Mouse (Mus musculus) midbrain, postnatal 0 days (tissue): ENCODE measurements around the gene Hagh. TPM values are rescaled to one million over a fixed set of nuclear protein-coding genes. Genes with fewer than 3 reads are reported as not detected.
A peak's percentile ranks its signal among the peaks of the same experiment; 100 is the strongest.

Experiments
- ATAC-seq: fragments of 200-750 bp; cut with Nextera tagmentation; 2 replicates; pipeline ENCODE4 v1.8.0; 2017; ENCODE audit warnings: moderate number of reproducible peaks, mild to moderate bottlenecking, moderate TSS enrichment, moderate library complexity; ENCODE audit not compliant: low FRiP score
- DNase-seq: peaks from one replicate; pipeline ENCODE4 v3.0.0-alpha.2; 2015; ENCODE audit warnings: low spot score
- H3K27ac ChIP-seq: fragments of 300-500 bp; sonication (generic); 2 replicates; pipeline ENCODE4 v1.5.1; 2014; ENCODE audit warnings: low read depth, mild to moderate bottlenecking, low read length, mixed read lengths
- H3K27me3 ChIP-seq: fragments of 300-500 bp; sonication (generic); 2 replicates; pipeline ENCODE4 v1.6.1; 2014; ENCODE audit warnings: low read length, control low read depth, mixed read lengths; ENCODE audit not compliant: insufficient read depth
- H3K36me3 ChIP-seq: fragments of 300-500 bp; sonication (generic); 2 replicates; pipeline ENCODE4 v1.6.1; 2014; ENCODE audit warnings: low read length, control low read depth, mixed read lengths; ENCODE audit not compliant: insufficient read depth
- H3K4me1 ChIP-seq: fragments of 300-500 bp; sonication (generic); 2 replicates; pipeline ENCODE4 v1.6.1; 2014; ENCODE audit warnings: mild to moderate bottlenecking, control low read depth, antibody characterized with exemption, low read length, mixed read lengths; ENCODE audit not compliant: insufficient read depth
- H3K4me2 ChIP-seq: fragments of 300-500 bp; sonication (generic); 2 replicates; pipeline ENCODE4 v1.6.1; 2014; ENCODE audit warnings: low read depth, mild to moderate bottlenecking, low read length, mixed read lengths; ENCODE audit not compliant: poor library complexity, severe bottlenecking
- H3K4me3 ChIP-seq: fragments of 300-500 bp; sonication (generic); 2 replicates; pipeline ENCODE4 v1.5.1; 2014; ENCODE audit warnings: low read depth, mild to moderate bottlenecking, low read length, moderate library complexity
- H3K9ac ChIP-seq: fragments of 300-500 bp; sonication (generic); replicated peaks from 2 replicates; pipeline ENCODE4 v1.6.1; 2014; ENCODE audit warnings: mild to moderate bottlenecking, low read length, moderate library complexity, mixed read lengths; ENCODE audit not compliant: poor library complexity, severe bottlenecking
- H3K9me3 ChIP-seq: fragments of 300-500 bp; sonication (generic); 2 replicates; pipeline ENCODE4 v1.6.1; 2016; ENCODE audit warnings: low read length, control low read depth
- CTCF ChIP-seq: IDR thresholded peaks from 2 replicates; pipeline ENCODE4 v1.5.1; 2016; ENCODE audit warnings: antibody characterized with exemption, mild to moderate bottlenecking
- WGBS: fragments of 180-500 bp; shearing (Covaris S2); extraction: QIAGEN DNeasy Blood & Tissue Kit; methylation state at CpG from one replicate; pipeline ENCODE4 v1.1.7; 2014; 5-methylcytosine and 5-hydroxymethylcytosine counted together
- polyA plus RNA-seq: library from polyadenylated mRNA; unstranded; fragments of >200 nt; fragmentation: Nextera tagmentation; extraction: Ambion mirVana; gene quantifications from 2 replicates; pipeline ENCODE4 v1.2.1, GENCODE M21; 2015
- total RNA-seq: library from RNA; depleted of rRNA; stranded (reverse); fragments of >200 nt; gene quantifications from 2 replicates; pipeline ENCODE4 v1.2.3, GENCODE M21; 2014

The Hagh gene
- total and polyA plus RNA-seq, 2 experiments from 2014 or later: 74.0 to 119 TPM

DNA sequence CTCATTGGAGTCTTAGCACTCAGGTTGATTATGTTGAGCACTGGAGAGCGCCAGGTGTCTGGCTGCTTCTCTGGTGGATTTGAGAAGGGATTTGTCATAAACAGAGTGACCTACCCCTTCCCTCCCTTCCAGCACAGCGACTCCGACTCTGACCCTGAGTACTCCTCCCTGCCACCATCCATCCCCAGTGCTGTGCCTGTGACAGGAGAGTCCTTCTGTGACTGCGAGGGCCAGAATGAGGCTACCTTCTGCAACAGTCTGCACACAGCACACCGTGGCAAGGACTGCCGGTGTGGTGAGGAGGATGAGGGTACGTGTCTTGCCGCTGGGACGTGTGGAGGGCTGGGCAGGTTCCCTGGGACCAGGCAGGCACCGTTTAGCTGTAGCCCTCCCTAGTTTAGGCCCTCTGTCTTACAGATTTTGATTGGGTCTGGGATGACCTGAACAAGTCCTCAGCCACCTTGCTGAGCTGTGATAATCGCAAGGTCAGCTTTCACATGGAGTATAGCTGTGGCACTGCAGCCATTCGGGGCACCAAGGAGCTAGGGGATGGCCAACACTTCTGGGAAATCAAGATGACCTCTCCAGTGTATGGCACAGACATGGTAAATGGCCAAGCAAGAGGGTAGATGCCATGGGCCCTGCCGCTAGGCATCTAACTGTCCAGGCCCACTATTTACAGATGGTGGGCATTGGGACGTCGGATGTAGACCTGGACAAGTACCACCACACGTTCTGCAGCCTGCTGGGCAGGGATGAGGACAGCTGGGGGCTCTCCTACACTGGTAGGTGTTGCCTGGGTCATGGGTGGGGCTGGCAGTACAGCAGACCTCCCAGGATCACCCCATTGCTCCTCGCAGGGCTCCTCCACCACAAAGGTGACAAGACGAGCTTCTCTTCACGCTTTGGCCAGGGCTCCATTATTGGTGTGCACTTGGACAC, 50.5 kb downstream of the Hagh start:
- H3K9ac ChIP-seq: no peak overlapping the region
- no peak for DNase-seq
- 89% methylated on average over 19 of the region's 19 CpGs for WGBS
- ATAC-seq: no peak
- no peak overlapping the region for H3K4me3 ChIP-seq
- H3K9me3 ChIP-seq: no peaks in the 10 kb centered on the region
- H3K27ac ChIP-seq: no peak overlapping the region
- H3K27me3 ChIP-seq: no peaks in the 10 kb centered on the region
- no peak for TF ChIP-seq CTCF
- H3K4me1 ChIP-seq: peaks cover 11% of the 10 kb centered on the region; the same call in 1 of the 2 replicates
- H3K36me3 ChIP-seq: peaks cover 37% of the 10 kb centered on the region
- no peak overlapping the region for H3K4me2 ChIP-seq

DNA sequence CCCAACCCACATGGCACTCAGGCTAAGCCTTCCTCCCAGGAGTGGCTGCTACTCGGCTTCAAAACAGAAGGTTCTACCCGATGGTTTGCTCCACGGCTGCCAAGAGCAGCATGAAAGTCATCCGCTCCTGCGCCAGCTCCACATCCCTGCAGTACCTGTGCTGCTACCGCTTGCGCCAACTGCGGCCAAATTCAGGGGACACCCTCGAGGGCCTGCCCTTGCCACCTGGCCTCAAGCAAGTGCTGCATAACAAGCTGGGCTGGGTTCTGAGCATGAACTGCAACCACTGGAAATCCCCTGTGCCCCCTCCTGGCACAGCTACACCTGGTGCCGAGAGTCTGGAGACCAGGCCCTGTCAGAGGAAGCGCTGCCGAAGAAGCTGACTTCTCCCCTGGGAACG, 51.4 kb downstream of the Hagh start:
- peaks cover 37% of the 10 kb centered on the region for H3K36me3 ChIP-seq
- no peaks in the 10 kb centered on the region for H3K27me3 ChIP-seq
- H3K27ac ChIP-seq: no peak overlapping the region
- WGBS: 79% methylated on average over 13 of the region's 13 CpGs
- TF ChIP-seq CTCF: no peak
- no peak overlapping the region for H3K4me2 ChIP-seq
- no peaks in the 10 kb centered on the region for H3K9me3 ChIP-seq
- H3K4me3 ChIP-seq: no peak overlapping the region
- peaks cover 13% of the 10 kb centered on the region for H3K4me1 ChIP-seq
- ATAC-seq: no peak
- H3K9ac ChIP-seq: no peak overlapping the region
- DNase-seq: no peak

- Histone ChIP-seq H3K27me3 (no peaks in the 10 kb centered on the region), H3K4me3 (no peak overlapping the region), H3K4me2 (no peak overlapping the region), H3K9me3 (no peaks in the 10 kb centered on the region), H3K36me3 (peaks cover 37% of the 10 kb centered on the region), H3K27ac (no peak overlapping the region), H3K9ac (no peak overlapping the region), H3K4me1 (peaks cover 15% of the 10 kb centered on the region)
- 89% methylated on average over 12 of the region's 12 CpGs for WGBS
- ATAC-seq: no peak
- no peak for DNase-seq
- no peak for TF ChIP-seq CTCF
Observed at GRCm38 (mm10) chr17:24892785-24893184, 52.8 kb downstream of the Hagh start.

GRCm38 (mm10) chr17:24893276-24893675, 53.3 kb downstream of the Hagh start:
- Histone ChIP-seq H3K36me3 (peaks cover 39% of the 10 kb centered on the region), H3K4me3 (no peak overlapping the region), H3K4me1 (peaks cover 14% of the 10 kb centered on the region), H3K27me3 (no peaks in the 10 kb centered on the region), H3K4me2 (no peak overlapping the region), H3K9me3 (no peaks in the 10 kb centered on the region), H3K9ac (no peak overlapping the region), H3K27ac (no peak overlapping the region)
- 95% methylated on average over 2 of the region's 2 CpGs for WGBS
- no peak for TF ChIP-seq CTCF
- ATAC-seq (no peak), DNase-seq (no peak)

GRCm38 (mm10) chr17:24894061-24894994, 54.4 kb downstream of the Hagh start:
- peak overlapping the region; percentile 98 for H3K4me2 ChIP-seq
- H3K9ac ChIP-seq: peak overlapping the region; percentile 93
- 0 out of 2 replicates have a peak, but pooled peaks have one; percentile 6 for ATAC-seq
- H3K36me3 ChIP-seq: peaks cover 44% of the 10 kb centered on the region
- TF ChIP-seq CTCF: 0 out of 2 replicates have a peak, but pooled peaks have one; percentile 3
- WGBS: 11% methylated on average over 31 of the region's 31 CpGs
- DNase-seq: peak; percentile 6
- H3K27me3 ChIP-seq: no peaks in the 10 kb centered on the region
- peak overlapping the region; percentile 91 for H3K27ac ChIP-seq
- H3K4me3 ChIP-seq: peak overlapping the region; percentile 87
- peaks cover 14% of the 10 kb centered on the region for H3K4me1 ChIP-seq
- H3K9me3 ChIP-seq: no peaks in the 10 kb centered on the region
